Mouse (Mus musculus): ENCODE measurements around the gene Csrnp3.

DNA sequence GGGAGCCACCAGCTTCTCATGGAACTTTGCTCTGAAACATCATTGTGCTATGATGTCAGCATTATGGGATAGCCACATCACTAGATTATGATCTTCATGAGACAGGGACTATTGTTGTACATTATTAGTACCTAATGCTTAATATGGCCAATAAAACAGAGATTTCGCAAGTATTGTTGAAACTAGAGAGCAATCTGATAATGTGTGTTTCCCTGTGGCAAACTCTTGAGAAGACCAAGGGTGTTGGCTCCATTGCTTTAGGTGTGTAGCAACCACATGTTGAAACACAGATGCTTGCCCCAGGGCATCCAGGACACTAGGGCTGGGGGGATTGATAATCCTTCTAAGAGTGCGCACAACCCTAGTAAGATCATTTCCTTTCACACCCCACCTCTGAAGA lies 235.2 kb downstream of the Csrnp3 start:
- TF ChIP-seq CTCF (conservative IDR thresholded peaks at IDR 0.05 in 1 of 2, IDR thresholded peaks at IDR 0.05 in 1 of 2; ENCODE audit: low read depth in 2 of 2, low read length in 2 of 2) = no peak
- no peak for TF ChIP-seq TCF12 (IDR thresholded peaks at IDR 0.05; ENCODE audit: low read depth, low read length)
- TF ChIP-seq MAX (IDR thresholded peaks at IDR 0.05; ENCODE audit: low read length) = no peak

Data from CH12.LX (cell line).